8 mouse cellular contexts compared by ENCODE assay signal in the genomic region with DNA sequence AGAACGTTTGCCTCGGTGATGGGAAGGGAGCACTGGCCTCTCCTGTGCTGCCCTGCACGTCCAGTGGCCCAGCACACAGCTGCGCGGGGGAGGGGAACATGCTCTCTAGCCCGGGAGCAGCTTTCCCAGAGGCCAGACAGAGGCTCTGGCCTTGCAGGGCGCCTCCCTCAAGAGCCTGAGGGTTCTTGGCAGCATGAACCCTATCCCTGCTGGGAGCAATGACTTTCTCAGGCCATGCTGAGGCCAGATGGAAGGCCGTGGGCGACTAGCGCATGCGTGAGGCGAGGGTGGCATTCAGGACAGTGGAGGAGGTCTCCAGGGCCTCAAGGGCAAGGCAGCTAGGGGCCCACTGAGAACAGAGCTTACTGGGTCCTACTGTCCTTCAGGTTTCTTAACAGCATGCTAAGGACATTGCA.
DNase-seq lines count a peak whose midpoint lies in the region; ATAC-seq and TF ChIP-seq lines count a peak whose summit lies in the region.

No protein-coding gene starts in this region.

- peak; percentile 59 for TF ChIP-seq EP300 in heart, adult 2 months (IDR thresholded peaks at IDR 0.05; ENCODE audit: insufficient read depth, low read depth, low read length)

- H3K4me1 ChIP-seq in embryonic facial prominence, embryonic 12.5 days = peaks cover 15% of the 10 kb centered on the region
- H3K4me1 ChIP-seq in heart, adult 2 months (ENCODE audit: control insufficient read depth, insufficient read depth, low read length) = peaks cover 11% of the 10 kb centered on the region
- no peaks in the 10 kb centered on the region for H3K4me1 ChIP-seq in intestine, postnatal 0 days (replicated peaks; ENCODE audit: control insufficient read depth, insufficient read depth, low read length)

- H3K36me3 ChIP-seq in embryonic facial prominence, embryonic 12.5 days = no peaks in the 10 kb centered on the region
- peaks cover 2% of the 10 kb centered on the region for H3K36me3 ChIP-seq in heart, adult 2 months (ENCODE audit: control insufficient read depth, insufficient read depth, low read length)
- H3K36me3 ChIP-seq in intestine, postnatal 0 days (ENCODE audit: control insufficient read depth, insufficient read depth) = no peaks in the 10 kb centered on the region
- H3K36me3 ChIP-seq in myocyte (ENCODE audit: control insufficient read depth, insufficient read depth) = no peaks in the 10 kb centered on the region

- TF ChIP-seq POLR2A in heart, adult 2 months (IDR thresholded peaks at IDR 0.05; ENCODE audit: insufficient read depth, low read depth, low read length) = peak; percentile 44
- no peak for TF ChIP-seq POLR2A in myocyte (IDR thresholded peaks at IDR 0.05; ENCODE audit: insufficient read length, low read depth)

- no peak overlapping the region for H3ac ChIP-seq in myocyte (ENCODE audit: control insufficient read depth, insufficient read length)

- peak; percentile 84 for ATAC-seq in embryonic facial prominence, embryonic 12.5 days (ENCODE audit: insufficient number of reproducible peaks, insufficient read depth, low FRiP score, low TSS enrichment)
- ATAC-seq in intestine, postnatal 0 days = no peak

- no peak overlapping the region for H3K4me3 ChIP-seq in embryonic facial prominence, embryonic 12.5 days
- H3K4me3 ChIP-seq in heart, adult 2 months = no peak overlapping the region
- H3K4me3 ChIP-seq in intestine, postnatal 0 days (ENCODE audit: low read depth, low read length) = no peak overlapping the region
- H3K4me3 ChIP-seq in myocyte = no peak overlapping the region

- H3K4me2 ChIP-seq in embryonic facial prominence, embryonic 12.5 days (replicated peaks) = peak overlapping the region; percentile 16; the same call in 1 of the 2 replicates
- peak overlapping the region; percentile 27; the same call in 1 of the 2 replicates for H3K4me2 ChIP-seq in intestine, postnatal 0 days (replicated peaks; ENCODE audit: low read depth)
- peak overlapping the region; percentile 4 for H3K4me2 ChIP-seq in myocyte (ENCODE audit: low read depth)

- intact Hi-C loops in heart, adult 2 months (cut with DNase I) = loop anchor here (5.0 kb wide), 1 partner anchor 36 kb away; no protein-coding TSS in a partner anchor

- no peaks in the 10 kb centered on the region for H3K27me3 ChIP-seq in embryonic facial prominence, embryonic 12.5 days
- H3K27me3 ChIP-seq in heart, adult 2 months (ENCODE audit: control insufficient read depth, insufficient read depth, low read length) = no peaks in the 10 kb centered on the region
- H3K27me3 ChIP-seq in intestine, postnatal 0 days (replicated peaks; ENCODE audit: control insufficient read depth, insufficient read depth, low read length) = no peaks in the 10 kb centered on the region
- H3K27me3 ChIP-seq in myocyte (ENCODE audit: control insufficient read depth, insufficient read depth, insufficient read length) = no peaks in the 10 kb centered on the region

- TF ChIP-seq CTCF in heart, adult 2 months (IDR thresholded peaks at IDR 0.05) = no peak
- no peak for TF ChIP-seq CTCF in intestine, postnatal 0 days (IDR thresholded peaks at IDR 0.05; ENCODE audit: low read depth)

- 0 out of 2 replicates have a peak overlapping the region, but pooled peaks have one; percentile 31 for H3K27ac ChIP-seq in embryonic facial prominence, embryonic 12.5 days
- peak overlapping the region; percentile 67 for H3K27ac ChIP-seq in heart, adult 2 months
- no peak overlapping the region for H3K27ac ChIP-seq in intestine, postnatal 0 days (ENCODE audit: low read depth, low read length)

- H3K9ac ChIP-seq in embryonic facial prominence, embryonic 12.5 days = peak overlapping the region; percentile 29; the same call in 1 of the 2 replicates
- no peak overlapping the region for H3K9ac ChIP-seq in heart, adult 2 months (ENCODE audit: low read depth, low read length)
- no peak overlapping the region for H3K9ac ChIP-seq in intestine, postnatal 0 days (ENCODE audit: low read depth, low read length)

- H3K79me2 ChIP-seq in heart, adult 2 months (replicated peaks; ENCODE audit: control insufficient read depth, insufficient read depth, low read length) = no peaks in the 10 kb centered on the region
- H3K79me2 ChIP-seq in myocyte (ENCODE audit: control insufficient read depth, insufficient read depth) = no peaks in the 10 kb centered on the region

- 7% methylated on average over 12 of the region's 12 CpGs for WGBS in embryonic facial prominence, embryonic 12.5 days
- WGBS in heart, adult 2 months = 15% methylated on average over 12 of the region's 12 CpGs
- 23% methylated on average over 12 of the region's 12 CpGs for WGBS in intestine, postnatal 0 days

- no peaks in the 10 kb centered on the region for H3K9me3 ChIP-seq in embryonic facial prominence, embryonic 12.5 days
- no peaks in the 10 kb centered on the region for H3K9me3 ChIP-seq in intestine, postnatal 0 days (ENCODE audit: control insufficient read depth)

- peak; percentile 5 to 10 for DNase-seq in spleen, adult 18-20 months
- no peak for DNase-seq in spleen, adult 12 weeks (ENCODE audit: low spot score)
- DNase-seq in heart, adult 2 months = peak; percentile 79 to 86
- DNase-seq in liver = peak; percentile 48
- peak; percentile 72 to 73 for DNase-seq in urinary bladder, postnatal 4 days (ENCODE audit: low spot score in 2 of 2)

TF ChIP-seq in myocyte, 11 proteins besides CTCF, POLR2A, EP300 and RAD21:
- TF ChIP-seq MYOD1 (IDR thresholded peaks at IDR 0.05; ENCODE audit: control insufficient read depth in 1 of 3, insufficient read length in 2 of 3, low read depth in 2 of 3) (peak in 2 of 3 experiments; percentile 73 to 86), E2F4 (IDR thresholded peaks at IDR 0.05; ENCODE audit: insufficient read depth) (no peak), REST (IDR thresholded peaks at IDR 0.05; ENCODE audit: insufficient read depth, insufficient read length) (no peak), TCF12 (IDR thresholded peaks at IDR 0.05; ENCODE audit: insufficient read depth, poor library complexity, severe bottlenecking) (no peak), MYOG (IDR thresholded peaks at IDR 0.05; ENCODE audit: control insufficient read depth in 1 of 3, insufficient read depth in 1 of 3, insufficient read length in 2 of 3, low read depth in 2 of 3) (peak in 2 of 3 experiments; percentile 66 to 76), SRF (IDR thresholded peaks at IDR 0.05; ENCODE audit: control insufficient read depth, insufficient read length, low read depth) (no peak)
